16 mouse cellular contexts compared by ENCODE assay signal in genomic region chr13:64439471-64439870, GRCm38 (mm10). TPM values are rescaled to one million over a fixed set of nuclear protein-coding genes. Genes with fewer than 3 reads are reported as not detected.
A peak's percentile ranks its signal among the peaks of the same experiment; 100 is the strongest.
DNase-seq lines count a peak whose midpoint lies in the region; ATAC-seq and TF ChIP-seq lines count a peak whose summit lies in the region.
"Had no signal": no experiment of that assay in that cellular context is flagged by ENCODE, and none has a peak within 500 bp of the region (broad histone marks: within the 10 kb centered on the region; RNA-seq: fewer than 3 reads in every experiment).

No protein-coding gene starts in this region.

- no peak for TF ChIP-seq POLR2A in myocyte (IDR thresholded peaks at IDR 0.05; ENCODE audit: insufficient read length, low read depth)

- H3K4me2 ChIP-seq in midbrain, embryonic 11.5 days, result no peak overlapping the region
- H3K4me2 ChIP-seq in midbrain, embryonic 15.5 days, result no peak overlapping the region
- H3K4me2 ChIP-seq in myocyte (ENCODE audit: low read depth), result peak overlapping the region; percentile 43
- H3K4me2 ChIP-seq: neural tube, embryonic 13.5 days had no signal

- no peaks in the 10 kb centered on the region for H3K36me3 ChIP-seq in heart, embryonic 10.5 days
- H3K36me3 ChIP-seq in midbrain, embryonic 11.5 days (ENCODE audit: control insufficient read depth, insufficient read depth, low read length), result no peaks in the 10 kb centered on the region
- no peaks in the 10 kb centered on the region for H3K36me3 ChIP-seq in midbrain, embryonic 15.5 days (replicated peaks)
- no peaks in the 10 kb centered on the region for H3K36me3 ChIP-seq in C2C12 (ENCODE audit: control insufficient read depth, insufficient read depth)
- no peaks in the 10 kb centered on the region for H3K36me3 ChIP-seq in myocyte (ENCODE audit: control insufficient read depth, insufficient read depth)

- H3K4me1 ChIP-seq in heart, embryonic 10.5 days, result peaks cover 4% of the 10 kb centered on the region
- H3K4me1 ChIP-seq in midbrain, embryonic 11.5 days (ENCODE audit: control insufficient read depth, insufficient read depth, low read length), result no peaks in the 10 kb centered on the region
- H3K4me1 ChIP-seq in midbrain, embryonic 15.5 days, result no peaks in the 10 kb centered on the region
- H3K4me1 ChIP-seq: neural tube, embryonic 13.5 days had no signal

- no peak overlapping the region for H3K9ac ChIP-seq in midbrain, embryonic 11.5 days (ENCODE audit: low read length)
- H3K9ac ChIP-seq in midbrain, embryonic 15.5 days, result no peak overlapping the region
- H3K9ac ChIP-seq: liver, embryonic 14.5 days; neural tube, embryonic 13.5 days had no signal

- H3K79me2 ChIP-seq in C2C12 (ENCODE audit: control insufficient read depth, insufficient read depth) (no peaks in the 10 kb centered on the region), myocyte (ENCODE audit: control insufficient read depth, insufficient read depth) (no peaks in the 10 kb centered on the region)

- no peaks in the 10 kb centered on the region for H3K9me3 ChIP-seq in heart, embryonic 10.5 days
- no peaks in the 10 kb centered on the region for H3K9me3 ChIP-seq in midbrain, embryonic 11.5 days (ENCODE audit: control insufficient read depth, low read length)
- no peaks in the 10 kb centered on the region for H3K9me3 ChIP-seq in midbrain, embryonic 15.5 days
- H3K9me3 ChIP-seq: neural tube, embryonic 13.5 days had no signal

- 74% methylated on average over 5 of the region's 5 CpGs for whole genome bisulfite sequencing in heart, embryonic 10.5 days
- 87% methylated on average over 5 of the region's 5 CpGs for WGBS in midbrain, embryonic 11.5 days
- 79% methylated on average over 5 of the region's 5 CpGs for WGBS in midbrain, embryonic 15.5 days

- peak; percentile 77 for DNase-seq in heart, adult 11 months
- DNase-seq in heart, embryonic 10.5 days (ENCODE audit: low spot score), result no peak
- no peak for DNase-seq in midbrain, embryonic 11.5 days (ENCODE audit: low spot score, missing footprints)
- DNase-seq in testis, postnatal 10 days (ENCODE audit: low spot score), result no peak

- no peak overlapping the region for H3K4me3 ChIP-seq in heart, embryonic 10.5 days
- H3K4me3 ChIP-seq in midbrain, embryonic 11.5 days (ENCODE audit: low read depth, low read length), result no peak overlapping the region
- H3K4me3 ChIP-seq in midbrain, embryonic 15.5 days, result no peak overlapping the region
- H3K4me3 ChIP-seq in C2C12 (ENCODE audit: insufficient read depth, poor library complexity, severe bottlenecking) (no peak overlapping the region), myocyte (no peak overlapping the region)
- H3K4me3 ChIP-seq: erythroblast, embryonic 14.5 days; gastrocnemius, adult 2 months; neural tube, embryonic 13.5 days had no signal

- no peaks in the 10 kb centered on the region for H3K79me3 ChIP-seq in C2C12 (ENCODE audit: low read depth)

- no peak for TF ChIP-seq CTCF in C2C12 (IDR thresholded peaks at IDR 0.05; ENCODE audit: control insufficient read depth, insufficient read depth, insufficient read length)

- ATAC-seq in midbrain, embryonic 11.5 days (ENCODE audit: low FRiP score), result 0 out of 2 replicates have a peak, but pooled peaks have one; percentile 8
- no peak for ATAC-seq in midbrain, embryonic 15.5 days (replicated peaks)

- no peaks in the 10 kb centered on the region for H3K27me3 ChIP-seq in heart, embryonic 10.5 days (ENCODE audit: insufficient read depth, poor library complexity, severe bottlenecking)
- H3K27me3 ChIP-seq in midbrain, embryonic 11.5 days (ENCODE audit: control insufficient read depth, insufficient read depth, low read length), result no peaks in the 10 kb centered on the region
- H3K27me3 ChIP-seq in midbrain, embryonic 15.5 days (replicated peaks), result no peaks in the 10 kb centered on the region
- H3K27me3 ChIP-seq in C2C12 (ENCODE audit: control insufficient read depth, insufficient read depth, insufficient read length) (no peaks in the 10 kb centered on the region), myocyte (ENCODE audit: control insufficient read depth, insufficient read depth, insufficient read length) (no peaks in the 10 kb centered on the region)
- H3K27me3 ChIP-seq: neural tube, embryonic 13.5 days had no signal

- H3ac ChIP-seq in C2C12 (ENCODE audit: control insufficient read depth, insufficient read length, low read depth) (peak overlapping the region; percentile 31), myocyte (ENCODE audit: control insufficient read depth, insufficient read length) (no peak overlapping the region)

- H3K27ac ChIP-seq in heart, embryonic 10.5 days, result no peak overlapping the region
- H3K27ac ChIP-seq in midbrain, embryonic 11.5 days (ENCODE audit: low read depth, low read length), result no peak overlapping the region
- no peak overlapping the region for H3K27ac ChIP-seq in midbrain, embryonic 15.5 days
- H3K27ac ChIP-seq: gastrocnemius, adult 2 months; liver, embryonic 14.5 days; neural tube, embryonic 13.5 days had no signal

TF ChIP-seq in C2C12, 6 proteins besides CTCF, POLR2A, EP300 and RAD21:
- TF ChIP-seq USF1 (IDR thresholded peaks at IDR 0.05; ENCODE audit: low read depth), result no peak
- TF ChIP-seq MYOG (IDR thresholded peaks at IDR 0.05; ENCODE audit: control insufficient read depth, extremely low read depth, insufficient read length), result no peak
- no peak for TF ChIP-seq MYOD1 (IDR thresholded peaks at IDR 0.05; ENCODE audit: control insufficient read depth, insufficient read length, low read depth)
- TF ChIP-seq MAX (IDR thresholded peaks at IDR 0.05), result no peak
TF ChIP-seq in C2C12: peak in this region for 0.

TF ChIP-seq in myocyte, 11 proteins besides CTCF, POLR2A, EP300 and RAD21:
- no peak for TF ChIP-seq E2F4 (IDR thresholded peaks at IDR 0.05; ENCODE audit: insufficient read depth)
- TF ChIP-seq MYOD1 (IDR thresholded peaks at IDR 0.05; ENCODE audit: control insufficient read depth in 1 of 3, insufficient read length in 2 of 3, low read depth in 2 of 3), result no peak
- no peak for TF ChIP-seq POLR2AphosphoS2 (IDR thresholded peaks at IDR 0.05; ENCODE audit: insufficient read length, low read depth)
- TF ChIP-seq TCF12 (IDR thresholded peaks at IDR 0.05; ENCODE audit: insufficient read depth, poor library complexity, severe bottlenecking), result no peak
- TF ChIP-seq CEBPB (IDR thresholded peaks at IDR 0.05; ENCODE audit: insufficient read depth, poor library complexity, severe bottlenecking), result no peak
- no peak for TF ChIP-seq USF1 (IDR thresholded peaks at IDR 0.05; ENCODE audit: low read depth)
- no peak for TF ChIP-seq REST (IDR thresholded peaks at IDR 0.05; ENCODE audit: insufficient read depth, insufficient read length)
- no peak for TF ChIP-seq MAX (IDR thresholded peaks at IDR 0.05; ENCODE audit: low read depth)
- no peak for TF ChIP-seq SRF (IDR thresholded peaks at IDR 0.05; ENCODE audit: control insufficient read depth, insufficient read length, low read depth)
- no peak for TF ChIP-seq TCF3 (IDR thresholded peaks at IDR 0.05; ENCODE audit: insufficient read length, low read depth)
- no peak for TF ChIP-seq MYOG (IDR thresholded peaks at IDR 0.05; ENCODE audit: control insufficient read depth in 1 of 3, insufficient read depth in 1 of 3, insufficient read length in 2 of 3, low read depth in 2 of 3)

RNA-seq across cellular contexts. Expression of gene Cdk20, which starts 7.4 kb away (rescaled TPM):
- 4.1 and 6.2 TPM in 2 replicates for polyA plus RNA-seq in heart, embryonic 10.5 days (2016; fragmentation: Nextera tagmentation; extraction: Ambion mirVana)
- 7.1 and 8.6 TPM in 2 replicates for polyA plus RNA-seq in midbrain, embryonic 11.5 days (2014; fragmentation: Nextera tagmentation; extraction: Ambion mirVana)
- polyA plus RNA-seq in midbrain, embryonic 15.5 days (2015; fragmentation: Nextera tagmentation; extraction: Ambion mirVana), result 29.7 and 29.9 TPM in 2 replicates
- polyA plus RNA-seq in C2C12 (2012; fragmentation: generic; extraction: Trizol) (6.7 TPM), myocyte (2012; fragmentation: generic; extraction: Trizol) (11.4 TPM)

RNA-seq across cellular contexts. Expression of gene Fam240b, which starts 58.1 kb away (rescaled TPM):
- polyA plus RNA-seq in heart, embryonic 10.5 days (2016; fragmentation: Nextera tagmentation; extraction: Ambion mirVana), result not detected in 2 replicates
- not detected in 2 replicates for polyA plus RNA-seq in midbrain, embryonic 11.5 days (2014; fragmentation: Nextera tagmentation; extraction: Ambion mirVana)
- not detected in 2 replicates for polyA plus RNA-seq in midbrain, embryonic 15.5 days (2015; fragmentation: Nextera tagmentation; extraction: Ambion mirVana)
- not detected for polyA plus RNA-seq in C2C12 (2012; fragmentation: generic; extraction: Trizol)
- polyA plus RNA-seq in myocyte (2012; fragmentation: generic; extraction: Trizol), result not detected
- polyA plus RNA-seq: activated CD4-positive, CD25-positive, alpha-beta regulatory T cell, adult 4 months; cortical plate, adult 2 months; embryonic facial prominence, embryonic 11.5 days; erythroblast, embryonic 14.5 days; heart, embryonic 14.5 days; limb, embryonic 11.5 days; liver, embryonic 14.5 days; neural tube, embryonic 13.5 days had no signal
